Mouse (Mus musculus) liver, embryonic 15.5 days (tissue): Measurements from ENCODE around the gene Lurap1l. TPM values are rescaled to one million over a fixed set of nuclear protein-coding genes. Genes with fewer than 3 reads are reported as not detected.

Source experiments
- ATAC-seq: fragments of 200-750 bp; cut with Nextera tagmentation; 2 replicates; pipeline ENCODE4 v1.8.0; 2017; ENCODE audit warnings: moderate number of reproducible peaks, mild to moderate bottlenecking, moderate library complexity; ENCODE audit not compliant: insufficient read depth
- H3K27ac ChIP-seq: fragments of 300-500 bp; sonication (generic); replicated peaks from 2 replicates; pipeline ENCODE4 v1.5.1; 2015; ENCODE audit warnings: mild to moderate bottlenecking, inconsistent platforms
- H3K27me3 ChIP-seq: fragments of 300-500 bp; sonication (generic); 2 replicates; pipeline ENCODE4 v1.6.1; 2015; ENCODE audit warnings: mild to moderate bottlenecking, inconsistent platforms
- H3K36me3 ChIP-seq: fragments of 300-500 bp; sonication (generic); replicated peaks from 2 replicates; pipeline ENCODE4 v1.6.1; 2015; ENCODE audit warnings: moderate library complexity, mild to moderate bottlenecking, inconsistent platforms
- H3K4me1 ChIP-seq: fragments of 300-500 bp; sonication (generic); replicated peaks from 2 replicates; pipeline ENCODE4 v1.6.1; 2015; ENCODE audit warnings: inconsistent platforms
- H3K4me2 ChIP-seq: fragments of 300-500 bp; sonication (generic); 2 replicates; pipeline ENCODE4 v1.6.1; 2015; ENCODE audit warnings: moderate library complexity, mild to moderate bottlenecking, inconsistent platforms
- H3K4me3 ChIP-seq: fragments of 300-500 bp; sonication (generic); replicated peaks from 2 replicates; pipeline ENCODE4 v1.5.1; 2015; ENCODE audit warnings: mild to moderate bottlenecking, inconsistent platforms
- H3K9ac ChIP-seq: fragments of 300-500 bp; sonication (generic); 2 replicates; pipeline ENCODE4 v1.6.1; 2015; ENCODE audit warnings: moderate library complexity, mild to moderate bottlenecking, inconsistent platforms
- H3K9me3 ChIP-seq: fragments of 300-500 bp; sonication (generic); replicated peaks from 2 replicates; pipeline ENCODE4 v1.6.1; 2016; ENCODE audit warnings: inconsistent platforms
- WGBS: fragments of 180-500 bp; shearing (Covaris S2); methylation state at CpG from one replicate; pipeline ENCODE4 v1.1.7; 2015; ENCODE audit warnings: mixed read lengths; ENCODE audit not compliant: insufficient replicate concordance; 5-methylcytosine and 5-hydroxymethylcytosine counted together
- polyA plus RNA-seq: library from polyadenylated mRNA; unstranded; fragments of >200 nt; fragmentation: Nextera tagmentation; extraction: Ambion mirVana; gene quantifications from 2 replicates; pipeline ENCODE4 v1.2.1, GENCODE M21; 2015

Gene Lurap1l
- polyA plus RNA-seq = 5.5 and 6.9 TPM in 2 replicates

- Histone ChIP-seq H3K4me1 (peaks cover 3% of the 10 kb centered on the region; the same call in 1 of the 2 replicates), H3K9ac (peak within 1 kb of the TSS; percentile 40), H3K27me3 (peaks cover 13% of the 10 kb centered on the region), H3K36me3 (no peaks in the 10 kb centered on the region), H3K9me3 (no peaks in the 10 kb centered on the region), H3K4me2 (peak within 1 kb of the TSS; percentile 53), H3K4me3 (peak within 1 kb of the TSS; percentile 59), H3K27ac (peak within 1 kb of the TSS; percentile 61)
- ATAC-seq = peak; percentile 47; the same call in 1 of the 2 replicates
- 3% methylated on average over 10 of the region's 10 CpGs for WGBS
Measured at GRCm38 (mm10) chr4:80910481-80910870, at the start of gene Lurap1l. Lurap1l (plus strand) TSS chr4:80910646.

GRCm38 (mm10) chr4:80862962-80863361, 47.5 kb upstream of the Lurap1l start:
- Histone ChIP-seq H3K9ac (no peak overlapping the region), H3K36me3 (no peaks in the 10 kb centered on the region), H3K4me3 (no peak overlapping the region), H3K27me3 (no peaks in the 10 kb centered on the region), H3K27ac (no peak overlapping the region), H3K4me2 (no peak overlapping the region), H3K4me1 (no peaks in the 10 kb centered on the region), H3K9me3 (no peaks in the 10 kb centered on the region)
- 69% methylated on average over 9 of the region's 9 CpGs for WGBS
- no peak for ATAC-seq

GRCm38 (mm10) chr4:80863906-80864305, 46.5 kb upstream of the Lurap1l start:
- 51% methylated on average over 7 of the region's 7 CpGs for WGBS
- no peaks in the 10 kb centered on the region for H3K27me3 ChIP-seq
- H3K4me2 ChIP-seq = no peak overlapping the region
- H3K4me1 ChIP-seq = no peaks in the 10 kb centered on the region
- no peak overlapping the region for H3K9ac ChIP-seq
- no peak for ATAC-seq
- no peak overlapping the region for H3K4me3 ChIP-seq
- no peaks in the 10 kb centered on the region for H3K36me3 ChIP-seq
- no peaks in the 10 kb centered on the region for H3K9me3 ChIP-seq
- H3K27ac ChIP-seq = no peak overlapping the region

GRCm38 (mm10) chr4:80864511-80864922, 45.9 kb upstream of the Lurap1l start:
- no peak overlapping the region for H3K4me3 ChIP-seq
- no peaks in the 10 kb centered on the region for H3K4me1 ChIP-seq
- no peaks in the 10 kb centered on the region for H3K36me3 ChIP-seq
- H3K9ac ChIP-seq = no peak overlapping the region
- no peak overlapping the region for H3K27ac ChIP-seq
- H3K27me3 ChIP-seq = no peaks in the 10 kb centered on the region
- 2% methylated on average over 17 of the region's 17 CpGs for WGBS
- no peaks in the 10 kb centered on the region for H3K9me3 ChIP-seq
- ATAC-seq = no peak
- H3K4me2 ChIP-seq = peak overlapping the region; percentile 29

- no peak for ATAC-seq
- Histone ChIP-seq H3K27me3 (no peaks in the 10 kb centered on the region), H3K27ac (no peak overlapping the region), H3K4me1 (no peaks in the 10 kb centered on the region), H3K9me3 (no peaks in the 10 kb centered on the region), H3K9ac (no peak overlapping the region), H3K36me3 (no peaks in the 10 kb centered on the region), H3K4me2 (no peak overlapping the region), H3K4me3 (no peak overlapping the region)
- 22% methylated on average over 5 of the region's 5 CpGs for WGBS
Measured at GRCm38 (mm10) chr4:80866065-80866464, 44.4 kb upstream of the Lurap1l start.

GRCm38 (mm10) chr4:80869598-80869997, 40.8 kb upstream of the Lurap1l start:
- 41% methylated on average over 2 of the region's 2 CpGs for WGBS
- Histone ChIP-seq H3K9ac (no peak overlapping the region), H3K27ac (no peak overlapping the region), H3K4me1 (no peaks in the 10 kb centered on the region), H3K4me2 (no peak overlapping the region), H3K9me3 (no peaks in the 10 kb centered on the region), H3K4me3 (no peak overlapping the region), H3K27me3 (no peaks in the 10 kb centered on the region), H3K36me3 (no peaks in the 10 kb centered on the region)
- no peak for ATAC-seq

GRCm38 (mm10) chr4:80872847-80873644, 37.4 kb upstream of the Lurap1l start:
- WGBS = 32% methylated on average over 6 of the region's 6 CpGs
- Histone ChIP-seq H3K27ac (no peak overlapping the region), H3K9ac (no peak overlapping the region), H3K4me1 (no peaks in the 10 kb centered on the region), H3K4me2 (no peak overlapping the region), H3K9me3 (no peaks in the 10 kb centered on the region), H3K4me3 (no peak overlapping the region), H3K36me3 (no peaks in the 10 kb centered on the region), H3K27me3 (no peaks in the 10 kb centered on the region)
- ATAC-seq = no peak

GRCm38 (mm10) chr4:80874121-80874859, 36.2 kb upstream of the Lurap1l start:
- Histone ChIP-seq H3K27me3 (no peaks in the 10 kb centered on the region), H3K36me3 (no peaks in the 10 kb centered on the region), H3K4me1 (no peaks in the 10 kb centered on the region), H3K4me3 (no peak overlapping the region), H3K9ac (no peak overlapping the region), H3K4me2 (no peak overlapping the region), H3K9me3 (no peaks in the 10 kb centered on the region), H3K27ac (no peak overlapping the region; the same call in 1 of the 2 replicates)
- WGBS = 44% methylated on average over 5 of the region's 5 CpGs
- ATAC-seq = peak; percentile 64

- H3K9me3 ChIP-seq = no peaks in the 10 kb centered on the region
- no peak overlapping the region for H3K4me2 ChIP-seq
- no peak overlapping the region for H3K4me3 ChIP-seq
- no peaks in the 10 kb centered on the region for H3K36me3 ChIP-seq
- 60% methylated on average over 4 of the region's 4 CpGs for WGBS
- no peaks in the 10 kb centered on the region for H3K4me1 ChIP-seq
- no peak for ATAC-seq
- no peak overlapping the region for H3K27ac ChIP-seq
- no peak overlapping the region for H3K9ac ChIP-seq
- no peaks in the 10 kb centered on the region for H3K27me3 ChIP-seq
Measured at GRCm38 (mm10) chr4:80875055-80875454, 35.4 kb upstream of the Lurap1l start.

GRCm38 (mm10) chr4:80881996-80882599, 28.3 kb upstream of the Lurap1l start:
- H3K36me3 ChIP-seq = no peaks in the 10 kb centered on the region
- no peak overlapping the region for H3K4me2 ChIP-seq
- ATAC-seq = no peak
- H3K9ac ChIP-seq = no peak overlapping the region
- no peaks in the 10 kb centered on the region for H3K27me3 ChIP-seq
- WGBS = 69% methylated on average over 1 of the region's 1 CpGs
- no peaks in the 10 kb centered on the region for H3K9me3 ChIP-seq
- H3K27ac ChIP-seq = no peak overlapping the region
- no peak overlapping the region for H3K4me3 ChIP-seq
- H3K4me1 ChIP-seq = no peaks in the 10 kb centered on the region

GRCm38 (mm10) chr4:80886631-80887030, 23.8 kb upstream of the Lurap1l start:
- WGBS = 67% methylated on average over 4 of the region's 4 CpGs

More at GRCm38 (mm10) chr4:80886631-80887030, 23.8 kb upstream of the Lurap1l start:
- Histone ChIP-seq H3K4me3 (no peak overlapping the region), H3K27me3 (no peaks in the 10 kb centered on the region), H3K4me1 (no peaks in the 10 kb centered on the region), H3K9ac (no peak overlapping the region), H3K4me2 (no peak overlapping the region), H3K9me3 (no peaks in the 10 kb centered on the region), H3K27ac (no peak overlapping the region), H3K36me3 (no peaks in the 10 kb centered on the region)
- no peak for ATAC-seq
